Mouse (Mus musculus) naive thymus-derived CD4-positive, alpha-beta T cell, adult 5 months (primary cell): ENCODE data around the gene Prss33. TPM values are rescaled to one million over a fixed set of nuclear protein-coding genes. Genes with fewer than 3 reads are reported as not detected.

ENCODE experiments used
- polyA plus RNA-seq: library from polyadenylated mRNA; unstranded; fragments of 100-300 nt; shearing (Covaris generic); gene quantifications from one replicate; pipeline ENCODE4 v1.2.1, GENCODE M21; 2017

The Prss33 gene
- not detected for polyA plus RNA-seq

DNA sequence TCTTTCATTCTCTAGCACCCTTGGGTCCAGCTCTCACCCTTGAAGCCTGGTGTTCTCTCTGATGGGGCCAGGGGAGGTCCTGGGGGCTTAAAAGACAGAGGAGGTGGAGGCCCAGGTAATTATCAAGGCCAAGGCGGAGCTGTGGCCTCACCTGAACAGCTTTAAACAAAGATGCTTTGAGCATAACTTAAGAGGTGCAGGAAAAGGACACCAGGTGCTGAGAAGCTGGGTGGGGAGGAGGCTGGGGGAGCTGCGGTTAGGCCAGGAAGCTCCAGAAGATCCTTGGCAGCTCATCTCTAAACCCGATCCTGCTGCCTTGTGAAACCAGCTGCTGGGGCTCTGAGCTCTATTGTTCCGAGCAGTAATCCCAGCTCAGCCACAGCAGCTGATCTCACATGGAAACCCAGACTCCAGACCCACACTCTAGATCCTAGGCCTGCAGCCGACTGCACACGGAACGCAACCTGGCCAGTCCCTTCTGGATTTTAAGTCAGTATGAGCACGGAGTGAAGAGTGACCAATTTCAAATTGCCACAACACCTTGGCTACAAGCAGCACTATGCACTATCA lies at the start of gene Prss33:
TSS of gene Prss33 (minus strand) at position 51 of the 570 bp plus-strand sequence.

DNA sequence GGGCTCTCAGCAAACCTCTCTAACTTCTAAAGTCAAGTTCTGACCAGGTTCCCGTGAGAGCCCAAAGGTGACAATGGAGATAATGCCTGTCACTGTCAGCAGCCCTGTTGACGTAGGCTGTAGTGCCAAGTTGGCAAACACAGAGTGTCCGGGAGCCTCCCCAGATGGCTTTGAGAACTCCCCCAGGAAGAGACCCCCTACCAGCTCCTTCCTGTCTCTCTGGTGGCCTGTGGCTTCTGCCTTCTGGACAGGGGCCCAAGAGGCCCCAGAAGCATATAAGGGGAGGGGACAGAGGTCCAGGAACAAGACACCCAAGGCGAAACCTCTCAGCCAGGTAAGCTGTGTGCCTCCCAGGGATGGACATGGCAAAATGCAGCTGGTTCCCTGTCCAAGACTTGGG lies 44.7 kb upstream of the Prss33 start, which contains the start of the genes Dcpp1 and Dcpp2:
TSS of gene Dcpp1 (plus strand) at position 301 of the 400 bp plus-strand sequence.
TSS of gene Dcpp2 (plus strand) at position 305 of the 400 bp plus-strand sequence.

DNA sequence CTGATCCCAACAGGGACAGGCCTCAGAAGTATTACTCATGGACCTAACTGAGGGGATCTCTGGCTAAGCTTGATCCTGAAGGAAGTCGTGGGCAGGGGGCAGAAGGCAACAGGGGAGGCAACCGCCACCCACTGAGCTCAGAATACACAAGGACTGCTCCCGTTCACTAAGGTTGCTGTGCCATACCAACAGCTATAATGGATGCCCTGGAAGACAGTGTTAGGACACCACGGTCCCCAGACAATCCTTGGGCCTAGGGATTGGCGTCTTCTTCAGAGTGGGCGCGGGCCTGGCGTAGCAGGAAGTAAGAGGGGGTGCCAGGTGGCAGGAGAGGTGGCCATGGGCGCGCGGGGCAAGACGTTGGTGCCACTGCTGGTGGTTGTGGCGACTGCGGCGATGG lies 31.9 kb upstream of the Prss33 start, which contains the start of gene Prss21:
TSS of gene Prss21 (plus strand) at position 301 of the 400 bp plus-strand sequence.

DNA sequence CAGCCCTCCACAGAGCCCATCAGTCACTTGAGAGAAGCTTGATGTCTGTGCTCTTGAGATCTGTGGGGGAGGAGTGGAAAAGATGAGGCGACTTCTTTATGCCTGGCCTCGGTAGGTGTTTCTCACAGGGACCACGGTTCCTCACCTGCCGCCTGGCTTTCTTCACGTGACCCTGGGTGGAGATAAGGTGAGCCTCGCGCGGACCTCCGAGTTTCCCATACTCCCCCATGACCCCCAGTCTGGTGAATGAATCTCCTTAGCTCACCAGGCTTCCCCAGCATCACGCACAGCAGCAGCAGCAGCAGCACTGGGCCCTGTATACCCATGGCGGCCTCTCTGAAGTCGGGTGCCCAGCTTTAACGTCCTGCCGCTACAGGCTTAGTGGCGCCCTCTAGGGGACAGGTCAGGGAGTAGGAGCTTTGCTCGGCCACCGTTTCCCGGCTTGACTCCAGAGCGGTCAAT lies 8.0 kb upstream of the Prss33 start, which contains the start of the genes Prss32 and Prss41:
TSS of gene Prss32 (plus strand) at position 44 of the 462 bp plus-strand sequence.
TSS of gene Prss41 (minus strand) at position 361 of the 462 bp plus-strand sequence.

DNA sequence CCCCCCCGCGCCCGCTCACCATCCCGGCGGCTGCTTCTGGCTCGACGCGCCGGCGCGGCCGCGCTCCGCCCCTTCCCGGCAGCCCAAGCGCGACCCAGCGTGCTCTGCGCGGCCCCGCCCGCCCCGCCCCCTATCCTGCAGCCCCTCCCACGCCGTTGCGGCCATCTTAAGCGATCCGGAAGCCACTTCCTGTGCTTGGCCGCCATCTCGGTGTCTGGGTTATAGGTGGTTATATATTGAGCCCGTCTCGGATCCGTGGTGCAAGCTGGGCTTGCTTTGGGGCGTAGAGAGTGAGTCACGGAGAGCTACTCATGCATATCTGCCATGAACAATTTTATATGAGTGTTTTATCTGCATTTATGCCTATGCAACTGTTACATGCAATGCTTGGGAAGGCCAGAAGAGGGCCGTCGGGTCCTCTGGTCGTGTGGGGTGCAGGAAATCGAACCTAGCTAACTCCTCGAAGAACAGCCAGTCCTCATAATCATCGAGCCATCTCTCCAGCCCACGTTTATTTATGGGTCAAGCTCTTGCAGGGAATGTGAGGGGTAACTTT lies 6.7 kb downstream of the Prss33 start, which contains the start of gene Elob:
TSS of gene Elob (minus strand) at position 73 of the 556 bp plus-strand sequence.

DNA sequence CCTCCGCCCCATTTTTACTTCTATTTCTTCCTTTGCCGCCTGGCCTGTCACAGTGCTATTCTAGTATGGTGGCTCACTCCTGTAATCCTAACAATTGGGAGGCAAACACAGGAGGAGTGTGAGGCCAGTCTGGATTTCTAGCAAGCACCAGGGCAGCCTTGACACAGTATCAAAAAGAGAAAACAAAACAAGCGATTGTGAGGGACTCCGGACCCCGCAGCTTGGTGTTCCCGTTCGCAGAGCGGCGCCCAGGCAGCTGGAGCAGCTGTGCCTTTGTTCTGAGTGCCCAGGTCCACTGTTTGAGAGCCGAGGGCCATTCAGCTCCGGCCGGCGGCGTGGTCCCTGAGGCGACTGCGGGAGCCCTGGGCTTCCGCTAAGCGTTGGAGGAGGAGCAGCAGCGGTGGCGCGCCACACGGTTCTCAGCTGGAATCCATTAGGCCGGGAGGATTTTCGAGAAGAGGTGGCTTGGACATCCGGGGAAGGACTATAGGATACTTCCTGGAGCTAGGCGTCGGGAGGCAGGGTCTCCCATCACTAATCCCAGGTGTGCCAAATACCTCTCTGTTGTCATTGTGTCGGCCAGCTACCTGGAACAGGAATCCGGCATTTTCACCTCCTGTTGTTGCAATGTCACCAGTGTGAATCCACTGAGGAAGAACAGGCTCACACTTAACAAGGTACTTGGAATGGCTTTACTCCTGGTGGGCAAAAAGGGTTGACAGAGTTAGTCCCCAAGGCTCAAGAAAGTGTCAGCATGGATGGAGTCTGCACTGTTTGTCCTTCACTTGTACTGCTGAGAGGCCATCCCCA lies 45.4 kb downstream of the Prss33 start, which contains the start of gene Srrm2:
TSS of gene Srrm2 (plus strand) at position 264 of the 810 bp plus-strand sequence.

DNA sequence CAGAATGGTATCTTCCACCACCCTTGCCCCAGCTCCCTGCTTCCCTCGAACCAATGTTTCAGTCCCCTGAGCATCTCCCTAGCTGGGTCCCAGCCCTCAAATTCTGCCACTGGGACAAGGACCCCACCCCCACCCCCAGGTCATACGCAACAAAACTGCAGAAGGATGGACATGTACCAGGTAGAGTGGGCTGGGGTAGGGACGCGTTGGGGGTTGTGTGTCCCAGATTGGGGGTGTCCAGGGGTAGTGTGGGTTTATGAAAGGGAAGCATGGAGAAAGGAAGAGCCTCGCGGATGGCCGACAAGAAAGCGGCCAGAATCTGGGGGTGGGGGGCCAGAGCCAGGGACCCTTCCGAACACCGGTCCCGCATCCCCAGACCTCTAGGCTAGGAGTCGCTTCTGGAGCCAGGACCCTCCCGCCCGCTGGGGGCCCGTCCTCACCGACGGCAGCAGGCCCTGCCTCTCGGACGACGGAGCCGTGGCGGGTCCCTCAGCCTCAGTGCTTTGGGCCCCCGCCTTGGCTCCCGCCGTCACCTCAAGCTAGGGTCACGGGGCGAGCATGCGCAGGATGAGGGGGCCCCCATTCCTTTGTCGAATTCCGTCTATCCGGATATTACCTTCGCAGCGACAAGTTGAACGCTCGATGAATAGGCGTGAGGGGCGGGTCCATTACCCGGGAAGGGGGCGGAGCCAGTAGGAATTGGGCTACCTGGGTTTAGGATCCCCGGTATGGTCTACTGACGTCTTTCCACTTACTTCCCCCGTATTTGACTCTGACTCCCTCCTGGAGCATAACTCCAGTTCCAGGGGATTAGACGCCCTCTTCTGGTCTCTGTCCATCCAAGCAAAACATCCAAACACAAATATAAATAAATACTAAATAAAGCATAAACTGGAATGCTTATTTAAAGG lies 50.0 kb downstream of the Prss33 start, which contains the start of gene Flywch2:
TSS of gene Flywch2 (minus strand) at position 521 of the 911 bp plus-strand sequence.

Other genes with a start within 250 kb of the Prss33 start
- gene Zfp13, start 236.6 kb downstream of the Prss33 start, polyA plus RNA-seq = not detected
- 19.6 TPM for gene Zscan10, start 235.2 kb downstream of the Prss33 start, polyA plus RNA-seq
- not detected for gene Mmp25, start 190.8 kb downstream of the Prss33 start, polyA plus RNA-seq
- gene Bicdl2, start 175.6 kb downstream of the Prss33 start, polyA plus RNA-seq = not detected
- 46.7 TPM for gene Hcfc1r1, start 162.5 kb downstream of the Prss33 start, polyA plus RNA-seq
- gene Thoc6, start 162.2 kb downstream of the Prss33 start, polyA plus RNA-seq = 35.4 TPM
- gene Tnfrsf12a, start 158.6 kb downstream of the Prss33 start, polyA plus RNA-seq = 38.8 TPM
- gene Cldn6, start 156.8 kb downstream of the Prss33 start, polyA plus RNA-seq = not detected
- gene Cldn9, start 152.0 kb downstream of the Prss33 start, polyA plus RNA-seq = not detected
- 0.27 TPM for gene 1520401A03Rik, start 113.3 kb downstream of the Prss33 start, polyA plus RNA-seq
- gene Pkmyt1, start 109.7 kb downstream of the Prss33 start, polyA plus RNA-seq = 57.3 TPM
- gene Paqr4, start 95.2 kb downstream of the Prss33 start, polyA plus RNA-seq = 1.00 TPM
- gene Kremen2, start 90.2 kb downstream of the Prss33 start, polyA plus RNA-seq = 0.81 TPM
- 23.4 TPM for gene Flywch1, start 64.5 kb downstream of the Prss33 start, polyA plus RNA-seq
- not detected for gene Flywch2, start 50.0 kb downstream of the Prss33 start, polyA plus RNA-seq
- 1,111 TPM for gene Srrm2, start 45.5 kb downstream of the Prss33 start, polyA plus RNA-seq
- 324 TPM for gene Elob, start 6.9 kb downstream of the Prss33 start, polyA plus RNA-seq
- gene Prss32, start 7.8 kb upstream of the Prss33 start, polyA plus RNA-seq = not detected
- not detected for gene Prss41, start 8.1 kb upstream of the Prss33 start, polyA plus RNA-seq
- gene Prss21, start 32.0 kb upstream of the Prss33 start, polyA plus RNA-seq = not detected
- not detected for gene Dcpp1, start 44.8 kb upstream of the Prss33 start, polyA plus RNA-seq
- gene Dcpp2, start 44.8 kb upstream of the Prss33 start, polyA plus RNA-seq = not detected
- not detected for gene Dcpp3, start 81.4 kb upstream of the Prss33 start, polyA plus RNA-seq
- gene Sbp, start 105.6 kb upstream of the Prss33 start, polyA plus RNA-seq = not detected
- not detected for gene Sbpl, start 119.2 kb upstream of the Prss33 start, polyA plus RNA-seq
- not detected for gene Prss30, start 144.5 kb upstream of the Prss33 start, polyA plus RNA-seq
- not detected for gene Prss22, start 162.0 kb upstream of the Prss33 start, polyA plus RNA-seq
- 0.27 TPM for gene Prss27, start 202.1 kb upstream of the Prss33 start, polyA plus RNA-seq
- gene Kctd5, start 237.4 kb upstream of the Prss33 start, polyA plus RNA-seq = 29.6 TPM